Mouse (Mus musculus) CH12.LX (cell line): ENCODE measurements around the gene Ces1b.

Source experiments
- CHD2 ChIP-seq: IDR thresholded peaks from 2 replicates; pipeline ENCODE4 v1.6.1; 2011; ENCODE audit warnings: low read length, improper control_type of control experiment
- CTCF ChIP-seq, 2 experiments: IDR thresholded peaks in 1 of 2; conservative IDR thresholded peaks in 1 of 2; 2 replicates each; pipeline ENCODE4 v1.5.1; 2011 to 2012; ENCODE audit warnings: low read depth in 2 of 2, low read length in 2 of 2, improper control_type of control experiment in 1 of 2, inconsistent platforms in 1 of 2, mild to moderate bottlenecking in 1 of 2, moderate library complexity in 1 of 2
- EP300 ChIP-seq: IDR thresholded peaks from 2 replicates; pipeline ENCODE4 v1.6.1; 2011; ENCODE audit warnings: low read length, improper control_type of control experiment
- GABPA ChIP-seq: IDR thresholded peaks from 2 replicates; pipeline ENCODE4 v1.6.1; 2012; ENCODE audit warnings: low read depth, low read length, improper control_type of control experiment, inconsistent platforms; ENCODE audit not compliant: insufficient replicate concordance
- NRF1 ChIP-seq: IDR thresholded peaks from 2 replicates; pipeline ENCODE4 v1.6.1; 2014; ENCODE audit warnings: low read depth, mild to moderate bottlenecking, inconsistent platforms, low read length, improper control_type of control experiment, moderate library complexity
- POLR2A ChIP-seq: IDR thresholded peaks from 2 replicates; pipeline ENCODE4 v1.6.1; 2011; ENCODE audit warnings: low read depth, mild to moderate bottlenecking, improper control_type of control experiment, low read length
- POLR2AphosphoS2 ChIP-seq: IDR thresholded peaks from 2 replicates; pipeline ENCODE4 v1.6.1; 2011; ENCODE audit warnings: low read depth, low read length, improper control_type of control experiment
- TCF12 ChIP-seq: IDR thresholded peaks from 2 replicates; pipeline ENCODE4 v1.6.1; 2014; ENCODE audit warnings: low read depth, mild to moderate bottlenecking, inconsistent platforms, low read length, improper control_type of control experiment
- USF1 ChIP-seq: IDR thresholded peaks from 2 replicates; pipeline ENCODE4 v1.6.1; 2014; ENCODE audit warnings: low read depth, mild to moderate bottlenecking, inconsistent platforms, low read length, improper control_type of control experiment
- USF2 ChIP-seq: conservative IDR thresholded peaks from 2 replicates; pipeline ENCODE4 v1.6.1; 2011; ENCODE audit warnings: low read depth, low read length, improper control_type of control experiment
- ZC3H11A ChIP-seq: IDR thresholded peaks from 2 replicates; pipeline ENCODE4 v1.6.1; 2012; ENCODE audit warnings: low read depth, mild to moderate bottlenecking, inconsistent platforms, low read length, improper control_type of control experiment

GRCm38 (mm10) chr8:93030664-93031063 is 49.2 kb downstream of the Ces1b start:
- TF ChIP-seq USF2, result no peak
- TF ChIP-seq GABPA, result no peak
- TF ChIP-seq CTCF (conservative IDR thresholded peaks at IDR 0.05 in 1 of 2, IDR thresholded peaks at IDR 0.05 in 1 of 2; ENCODE audit: low read depth in 2 of 2, low read length in 2 of 2), result no peak
- TF ChIP-seq POLR2A, result no peak
- no peak for TF ChIP-seq CHD2
- TF ChIP-seq NRF1, result no peak
- TF ChIP-seq POLR2AphosphoS2, result no peak
- TF ChIP-seq ZC3H11A, result no peak
- no peak for TF ChIP-seq EP300
- no peak for TF ChIP-seq USF1
- no peak for TF ChIP-seq TCF12
